Mouse (Mus musculus): ENCODE data around the gene Nrip3.

Nrip3 gene

GRCm38 (mm10) chr7:109781470-109782203, at the start of gene Nrip3:
Gene Nrip3 (minus strand): TSS chr7:109782025.
- peak; percentile 73 to 74 for DNase-seq

GRCm38 (mm10) chr7:109831376-109831775, 49.6 kb upstream of the Nrip3 start:
- DNase-seq: no peak

DNA sequence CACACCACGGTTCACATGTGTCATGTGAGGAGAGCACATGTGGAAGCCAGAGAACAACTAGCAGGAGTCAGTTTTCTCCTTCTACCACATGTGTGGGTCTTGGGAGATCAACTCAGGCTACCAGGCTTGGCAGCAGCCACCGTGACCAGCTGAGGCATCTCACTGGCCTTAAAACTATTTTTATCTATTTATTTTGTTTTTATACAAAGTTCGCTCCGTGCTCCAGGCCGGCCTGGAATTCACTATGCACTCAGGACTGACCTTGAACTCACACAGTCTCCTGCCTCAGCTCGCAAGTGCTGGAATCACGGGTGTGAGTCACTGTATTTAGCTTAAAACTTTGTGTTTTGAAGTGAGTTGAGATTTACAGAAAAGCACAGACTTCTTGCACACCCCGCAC, 45.1 kb upstream of the Nrip3 start:
- peak; percentile 32 to 75 for DNase-seq

DNA sequence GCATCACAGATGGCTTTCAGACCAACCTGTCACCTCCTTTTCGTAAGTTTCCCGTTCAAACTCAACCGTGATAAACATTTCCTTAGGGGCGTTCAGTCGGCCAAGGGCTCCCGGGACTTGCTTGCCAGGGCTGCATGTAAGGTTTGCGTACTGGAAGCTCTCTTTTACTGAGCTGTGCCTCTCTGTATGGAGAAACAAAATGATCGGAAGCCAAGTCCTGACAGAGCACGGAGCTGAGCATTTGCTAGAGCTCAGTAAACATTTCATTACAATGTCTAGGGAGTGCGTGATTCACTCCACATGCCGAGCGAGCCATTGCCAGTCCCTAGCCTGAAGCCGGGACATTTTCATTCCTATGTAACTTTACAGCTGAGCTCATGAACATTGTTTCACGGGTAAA, 43.5 kb upstream of the Nrip3 start:
- peak; percentile 49 to 74 for DNase-seq

DNA sequence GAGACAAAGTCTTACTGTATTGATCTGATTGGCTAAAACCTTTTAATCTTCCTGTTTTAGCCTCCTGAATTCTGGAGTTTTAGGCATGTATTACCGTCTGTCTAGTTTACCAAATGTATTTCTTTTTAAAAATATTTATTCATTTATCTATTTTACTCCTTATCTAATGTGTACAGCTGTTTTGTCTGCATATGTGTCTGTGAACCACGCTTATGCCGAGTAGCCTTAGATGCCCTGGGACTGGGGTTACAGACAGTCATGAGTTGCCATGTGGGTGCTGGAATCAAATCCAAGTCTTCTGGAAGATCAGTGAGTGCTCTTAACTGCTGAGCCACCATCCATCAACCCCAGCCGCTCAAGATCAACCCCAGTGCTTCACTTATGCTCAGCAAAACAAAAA, 36.8 kb upstream of the Nrip3 start:
- DNase-seq: no peak

- DNase-seq: no peak
Observed at GRCm38 (mm10) chr7:109817954-109818353, 36.1 kb upstream of the Nrip3 start.

DNA sequence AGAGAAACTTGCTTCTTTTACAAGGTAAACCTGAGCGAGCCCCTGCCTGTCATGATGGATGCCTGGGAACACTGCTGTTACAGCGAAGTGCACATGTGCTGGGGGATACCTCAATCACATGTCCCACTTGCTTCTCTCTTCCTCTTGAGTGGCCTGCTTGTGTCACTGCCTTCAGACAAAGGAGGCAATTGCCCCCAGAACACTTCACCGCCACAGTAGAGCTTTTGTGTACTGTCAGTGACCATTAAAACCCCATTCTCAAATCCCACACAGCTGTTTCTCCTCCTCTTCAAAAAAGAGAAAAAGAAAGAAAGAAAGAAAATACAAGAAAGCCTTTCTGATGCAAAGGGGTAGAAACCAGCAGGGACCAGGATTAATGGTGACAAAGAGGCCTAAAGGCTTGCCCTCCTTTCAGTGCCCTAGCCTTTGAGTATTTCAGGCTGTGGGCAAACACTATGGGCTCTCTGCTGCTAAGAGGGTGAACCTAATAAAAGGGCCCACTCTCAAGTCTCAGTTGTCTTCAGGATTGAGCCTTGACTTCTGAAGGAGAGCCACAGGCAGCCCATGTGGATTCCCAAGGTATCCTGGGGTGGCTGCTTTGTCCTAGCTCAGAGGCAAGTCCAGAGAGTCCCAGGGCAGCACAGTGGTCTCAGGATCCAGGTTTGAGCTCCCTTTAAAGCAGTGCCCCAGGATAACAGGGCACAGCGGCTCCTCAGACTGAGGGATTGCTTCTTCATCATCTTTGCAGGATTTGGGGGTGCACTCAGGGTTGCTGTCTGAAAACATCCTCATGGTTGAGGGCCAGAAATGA, 31.7 kb upstream of the Nrip3 start:
- DNase-seq: no peak

DNA sequence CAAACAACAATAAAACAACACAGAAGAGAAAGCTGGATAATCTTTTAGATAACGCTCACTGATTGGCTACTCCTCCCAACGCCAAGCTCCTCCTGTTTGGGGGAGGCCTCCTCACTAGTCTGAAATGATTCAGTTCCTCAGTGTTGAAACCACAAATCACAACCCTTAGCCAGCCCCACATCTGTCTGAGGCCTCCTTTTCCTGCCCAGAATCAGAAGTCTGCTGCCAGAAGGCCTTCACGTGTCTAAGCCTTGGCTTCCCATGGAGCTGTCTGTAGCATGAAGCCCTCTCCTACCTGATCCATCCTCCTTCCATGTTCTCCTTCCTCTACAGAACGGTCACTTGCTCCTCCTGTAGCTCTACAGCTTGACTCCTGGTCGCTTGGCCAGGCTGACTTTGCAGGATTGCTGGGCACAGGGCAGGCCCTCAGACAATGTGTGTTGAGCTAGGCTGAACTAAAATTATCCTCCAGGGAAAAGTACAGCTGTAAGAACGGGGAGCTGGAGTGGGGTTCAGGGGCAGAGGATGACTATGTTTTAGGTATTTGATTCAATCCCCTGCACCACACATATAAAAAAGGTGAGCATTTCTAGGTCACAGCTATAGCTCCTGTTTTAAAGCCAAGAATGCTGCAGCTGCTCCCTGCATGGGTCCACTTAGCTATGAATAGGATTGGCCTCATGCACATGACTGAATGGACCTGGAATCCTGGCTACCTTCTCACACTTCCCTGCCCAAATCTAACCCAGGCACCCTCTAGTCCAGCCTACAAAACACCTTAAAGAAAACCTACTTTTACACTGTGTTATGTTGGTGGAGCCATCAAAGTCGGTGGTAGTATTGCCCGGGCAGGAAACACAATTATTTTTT, 26.0 kb upstream of the Nrip3 start:
- DNase-seq: no peak

DNA sequence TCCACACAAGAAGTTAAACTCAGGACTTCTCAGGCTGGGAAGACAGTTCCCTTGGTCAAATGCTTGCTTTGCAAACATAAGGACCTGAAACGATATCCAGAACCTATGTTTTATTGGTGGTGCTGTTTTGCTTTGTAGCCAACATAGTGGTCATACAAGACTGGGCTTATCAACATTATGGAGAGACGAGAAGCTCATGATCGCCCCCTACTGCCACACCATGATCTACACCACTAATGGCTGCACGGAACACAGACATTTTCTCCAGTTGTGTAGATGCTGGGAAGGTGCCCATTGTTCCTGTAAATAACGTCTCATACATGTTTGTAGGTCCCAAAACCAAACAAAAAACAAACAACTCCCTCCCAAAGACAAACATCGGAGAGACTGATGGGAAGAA, 23.0 kb upstream of the Nrip3 start:
- peak in 1 of 2 experiments; percentile 39 for DNase-seq

DNA sequence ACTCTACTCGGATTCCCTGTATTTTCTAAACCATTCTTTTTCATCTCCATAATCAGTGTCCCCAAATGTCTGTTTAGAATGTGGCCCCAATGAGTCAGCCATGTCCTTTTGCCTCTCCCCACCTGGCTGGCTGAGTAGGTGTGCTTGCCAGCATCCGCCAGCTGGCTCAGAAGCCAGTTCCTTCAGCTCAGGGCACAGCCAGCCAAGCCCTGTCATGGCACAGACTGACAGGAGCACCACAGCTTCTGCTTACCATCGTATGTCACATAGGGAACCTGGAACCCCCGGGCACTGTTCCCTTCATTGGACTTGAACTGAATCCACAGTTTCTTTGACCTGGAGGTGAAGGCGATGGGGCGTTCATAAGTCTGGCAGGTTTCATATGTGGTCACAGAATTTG, 22.5 kb upstream of the Nrip3 start:
- no peak for DNase-seq

DNA sequence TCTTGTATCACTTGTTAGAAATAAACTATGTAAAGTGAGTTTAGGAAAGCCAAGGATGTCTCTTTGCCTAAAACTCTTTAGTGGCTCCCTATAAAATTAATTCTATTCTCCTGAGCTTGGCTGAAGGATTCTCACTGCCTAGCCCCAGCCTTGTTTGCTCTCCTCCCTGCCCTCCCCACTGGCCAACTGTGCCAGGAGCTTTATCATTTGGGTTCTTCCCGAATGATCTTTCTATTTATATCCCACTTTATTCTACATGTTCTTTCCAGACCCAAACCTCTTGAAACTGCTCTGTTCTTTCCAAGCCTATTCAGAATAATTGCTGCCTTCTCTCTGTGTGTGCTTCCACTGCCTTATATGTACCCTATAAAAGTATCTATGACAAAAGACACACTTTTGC, 21.7 kb upstream of the Nrip3 start:
- no peak for DNase-seq

GRCm38 (mm10) chr7:109800626-109801025, 18.8 kb upstream of the Nrip3 start:
- no peak for DNase-seq

DNA sequence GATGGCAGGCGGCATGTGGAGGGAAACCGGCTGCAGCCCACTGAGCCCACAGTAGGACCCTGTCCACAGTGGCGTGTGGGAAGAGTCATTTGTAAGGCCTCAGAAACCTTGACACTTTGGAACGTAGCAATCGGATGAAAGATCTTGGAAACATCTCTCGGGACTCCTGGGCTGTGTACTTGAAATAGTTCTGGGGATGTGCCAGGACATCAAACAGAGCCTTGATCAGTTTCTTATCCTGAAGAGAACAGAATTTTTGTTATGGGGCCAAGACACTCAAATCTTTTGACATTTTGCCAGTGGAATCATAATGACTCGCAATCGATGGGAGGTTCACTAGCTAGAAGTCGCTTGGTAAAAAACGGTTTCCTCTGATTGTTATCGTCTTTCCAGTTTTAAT, 17.3 kb upstream of the Nrip3 start:
- DNase-seq: peak in 1 of 2 experiments; percentile 19

DNA sequence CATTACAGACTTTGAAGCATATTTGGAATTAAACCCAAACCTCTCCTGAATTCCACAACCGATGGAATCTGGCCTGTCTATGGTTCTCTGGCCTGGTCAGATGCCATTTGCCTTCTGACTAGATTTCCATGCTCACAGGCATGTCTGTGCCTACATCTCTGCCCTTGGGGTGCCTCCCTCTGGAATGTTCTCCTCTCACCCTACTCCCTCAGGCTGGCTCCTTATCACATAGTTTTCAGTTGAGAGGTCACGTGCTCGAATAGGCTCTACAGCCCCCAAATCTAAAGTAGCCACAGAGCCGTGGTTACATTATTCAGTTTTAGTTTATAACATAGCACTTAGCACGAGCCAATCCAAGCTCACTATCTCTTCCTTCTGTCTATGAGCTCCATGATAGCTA, 13.7 kb upstream of the Nrip3 start:
- DNase-seq: peak in 1 of 2 experiments; percentile 6

- no peak for DNase-seq
Observed at GRCm38 (mm10) chr7:109794556-109794955, 12.7 kb upstream of the Nrip3 start.

- DNase-seq: peak in 1 of 2 experiments; percentile 70
Observed at GRCm38 (mm10) chr7:109792759-109793158, 10.9 kb upstream of the Nrip3 start.

DNA sequence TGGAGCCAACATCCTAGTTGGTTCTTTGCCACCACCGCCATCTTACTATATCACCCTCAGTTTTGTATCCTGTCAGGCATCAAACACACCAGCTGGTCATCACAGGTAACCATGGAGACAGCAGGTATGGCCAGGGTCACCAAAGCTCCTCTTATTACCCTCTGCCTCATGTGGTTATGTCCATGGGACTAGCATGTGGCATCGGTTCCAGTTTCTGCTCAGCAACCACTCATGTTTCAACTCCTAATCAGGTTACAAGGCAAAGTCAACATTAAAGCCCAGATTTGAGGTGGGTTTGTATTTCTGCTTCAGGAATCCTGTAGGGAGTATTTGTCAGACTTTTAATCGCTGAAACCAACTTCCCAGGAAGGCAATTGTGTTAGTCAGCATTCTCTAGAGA, 9.0 kb upstream of the Nrip3 start:
- DNase-seq: no peak

DNA sequence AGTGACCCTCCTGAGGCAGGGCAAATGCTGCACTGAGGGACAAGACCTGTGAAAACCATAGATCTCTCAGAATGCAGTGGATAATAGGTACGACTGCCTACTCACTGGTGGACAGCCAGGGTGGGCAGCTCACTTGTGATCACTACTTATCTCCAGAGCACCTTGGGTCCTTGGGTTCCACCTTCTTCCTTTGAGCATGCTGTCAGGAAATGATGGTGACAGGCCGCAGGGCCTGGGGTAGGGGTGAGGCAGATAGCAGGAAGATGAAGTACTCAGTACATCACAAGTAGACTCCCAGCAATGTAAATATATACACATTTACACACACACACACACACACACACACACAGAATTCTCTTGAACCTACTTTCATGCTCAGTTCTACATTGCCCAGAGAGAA, 6.0 kb upstream of the Nrip3 start:
- no peak for DNase-seq

GRCm38 (mm10) chr7:109783281-109783680, 1.5 kb upstream of the Nrip3 start:
- DNase-seq: no peak

- DNase-seq: no peak
Observed at GRCm38 (mm10) chr7:109781087-109781469, 747 bp downstream of the Nrip3 start.

DNA sequence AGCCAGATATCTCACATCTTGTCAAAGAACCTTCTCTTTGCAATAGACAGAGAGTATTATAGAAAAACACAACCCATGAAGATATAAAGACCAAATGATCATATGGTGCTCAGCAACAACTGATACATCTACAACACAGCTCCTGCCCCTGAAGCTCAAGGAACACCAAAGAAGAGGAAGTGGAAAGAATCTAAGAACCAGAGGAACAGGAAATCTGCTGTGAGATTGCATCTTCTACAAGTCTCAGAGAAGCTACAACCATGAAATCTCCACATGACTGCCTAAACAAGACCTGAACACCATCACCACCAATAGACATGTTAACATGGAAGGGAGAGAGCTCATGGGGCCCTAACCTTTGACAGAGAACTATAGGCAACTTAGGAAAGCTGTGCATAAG, 9.6 kb downstream of the Nrip3 start:
- DNase-seq: no peak

DNA sequence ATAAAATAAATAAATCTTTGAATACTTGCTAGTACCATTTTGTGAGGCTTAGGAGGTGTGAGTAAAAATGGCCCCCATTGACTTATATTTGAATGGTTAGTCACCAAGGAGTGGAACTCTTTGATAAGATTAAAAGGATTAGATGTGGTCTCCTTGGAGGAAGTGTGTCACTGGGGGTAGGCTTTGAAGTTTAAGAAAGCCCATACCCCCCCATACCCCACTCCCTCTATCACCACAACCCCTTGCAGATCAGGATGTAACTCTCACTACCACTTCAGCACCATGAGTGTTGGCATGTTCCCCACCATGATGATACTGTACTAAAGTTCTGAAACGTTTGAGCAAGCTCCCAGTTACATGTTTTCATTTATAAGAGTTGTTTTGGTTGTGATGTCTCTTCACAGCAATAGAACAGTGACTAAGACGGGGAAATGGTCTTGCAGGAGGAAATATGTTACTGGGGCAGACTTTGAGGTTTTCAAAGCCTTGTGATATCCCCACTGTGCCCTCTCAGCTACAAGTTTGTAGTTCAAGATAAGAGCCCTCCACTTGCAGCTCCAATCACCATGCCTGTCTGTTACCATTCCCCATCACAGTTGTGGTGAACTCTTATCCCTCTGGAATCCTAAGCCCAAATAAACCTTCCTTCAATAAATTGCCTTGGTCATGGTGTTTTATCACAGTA, 13.0 kb downstream of the Nrip3 start:
- DNase-seq: no peak

Measured in lung, postnatal 4 days (tissue).